Mouse (Mus musculus): ENCODE results near the gene Olfr1417. TPM values are rescaled to one million over a fixed set of nuclear protein-coding genes. Genes with fewer than 3 reads are reported as not detected.

Gene Olfr1417
- polyA plus RNA-seq, 1 experiment from 2014 or later: not detected

GRCm38 (mm10) chr19:11808452-11808851, 30.6 kb downstream of the Olfr1417 start:
- H3K27me3 ChIP-seq: no peaks in the 10 kb centered on the region
- no peak for ATAC-seq (ENCODE audit: insufficient number of reproducible peaks, low FRiP score, low TSS enrichment, low read depth)
- no peaks in the 10 kb centered on the region for H3K9me3 ChIP-seq
- WGBS: 84% methylated on average over 2 of the region's 2 CpGs
- no peak overlapping the region for H3K9ac ChIP-seq
- no peak overlapping the region for H3K4me3 ChIP-seq
- H3K36me3 ChIP-seq: no peaks in the 10 kb centered on the region
- no peak overlapping the region for H3K4me2 ChIP-seq
- H3K4me1 ChIP-seq: no peaks in the 10 kb centered on the region
- H3K27ac ChIP-seq: no peak overlapping the region

- H3K27ac ChIP-seq: no peak overlapping the region
- no peak overlapping the region for H3K4me2 ChIP-seq
- no peaks in the 10 kb centered on the region for H3K9me3 ChIP-seq
- no peak for ATAC-seq (ENCODE audit: insufficient number of reproducible peaks, low FRiP score, low TSS enrichment, low read depth)
- H3K4me1 ChIP-seq: no peaks in the 10 kb centered on the region
- H3K27me3 ChIP-seq: no peaks in the 10 kb centered on the region
- H3K9ac ChIP-seq: no peak overlapping the region
- no peaks in the 10 kb centered on the region for H3K36me3 ChIP-seq
- 68% methylated on average over 6 of the region's 6 CpGs for WGBS
- no peak overlapping the region for H3K4me3 ChIP-seq
These were observed 31.2 kb downstream of the Olfr1417 start for GRCm38 (mm10) chr19:11807822-11808221.

GRCm38 (mm10) chr19:11807251-11807650, 31.8 kb downstream of the Olfr1417 start:
- no peak overlapping the region for H3K9ac ChIP-seq
- no peaks in the 10 kb centered on the region for H3K9me3 ChIP-seq
- no peaks in the 10 kb centered on the region for H3K36me3 ChIP-seq
- H3K27ac ChIP-seq: no peak overlapping the region
- 70% methylated on average over 2 of the region's 2 CpGs for WGBS
- H3K4me1 ChIP-seq: no peaks in the 10 kb centered on the region
- ATAC-seq (ENCODE audit: insufficient number of reproducible peaks, low FRiP score, low TSS enrichment, low read depth): no peak
- H3K4me3 ChIP-seq: no peak overlapping the region
- no peaks in the 10 kb centered on the region for H3K27me3 ChIP-seq
- no peak overlapping the region for H3K4me2 ChIP-seq

- H3K4me1 ChIP-seq: no peaks in the 10 kb centered on the region
- H3K27ac ChIP-seq: no peak overlapping the region
- H3K9ac ChIP-seq: no peak overlapping the region
- ATAC-seq (ENCODE audit: insufficient number of reproducible peaks, low FRiP score, low TSS enrichment, low read depth): no peak
- H3K27me3 ChIP-seq: no peaks in the 10 kb centered on the region
- no peaks in the 10 kb centered on the region for H3K36me3 ChIP-seq
- no peaks in the 10 kb centered on the region for H3K9me3 ChIP-seq
- H3K4me2 ChIP-seq: no peak overlapping the region
- 59% methylated on average over 1 of the region's 1 CpGs for WGBS
- no peak overlapping the region for H3K4me3 ChIP-seq
These were observed 34.6 kb downstream of the Olfr1417 start for GRCm38 (mm10) chr19:11804423-11804822.

GRCm38 (mm10) chr19:11800531-11801315, 38.3 kb downstream of the Olfr1417 start:
- ATAC-seq (ENCODE audit: insufficient number of reproducible peaks, low FRiP score, low TSS enrichment, low read depth): no peak
- H3K36me3 ChIP-seq: no peaks in the 10 kb centered on the region
- H3K9me3 ChIP-seq: no peaks in the 10 kb centered on the region
- H3K4me1 ChIP-seq: no peaks in the 10 kb centered on the region
- no peaks in the 10 kb centered on the region for H3K27me3 ChIP-seq
- H3K4me3 ChIP-seq: no peak overlapping the region
- H3K9ac ChIP-seq: no peak overlapping the region
- H3K27ac ChIP-seq: no peak overlapping the region
- 76% methylated on average over 8 of the region's 8 CpGs for WGBS
- no peak overlapping the region for H3K4me2 ChIP-seq

DNA sequence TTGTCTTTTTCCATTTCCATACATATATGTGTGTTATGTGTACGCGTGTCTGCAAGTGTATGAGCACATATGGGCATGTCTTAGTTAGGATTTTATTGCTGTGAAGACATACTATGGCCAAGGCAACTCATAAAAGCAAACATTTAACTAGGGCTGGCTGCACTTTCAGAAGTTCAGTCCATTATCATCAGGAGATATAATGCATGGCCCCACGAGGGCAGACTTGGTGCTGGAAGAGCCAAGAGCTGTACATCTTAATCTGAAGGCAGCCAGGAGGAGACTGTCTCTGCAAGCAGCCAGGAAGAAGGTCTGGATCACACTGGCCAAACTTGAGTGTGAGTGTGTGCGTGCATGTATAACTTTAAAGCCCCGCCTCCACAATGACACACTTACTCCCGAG, 44.6 kb downstream of the Olfr1417 start:
- H3K4me2 ChIP-seq: no peak overlapping the region
- WGBS: 87% methylated on average over 6 of the region's 6 CpGs
- H3K36me3 ChIP-seq: no peaks in the 10 kb centered on the region
- no peak overlapping the region for H3K27ac ChIP-seq
- no peaks in the 10 kb centered on the region for H3K4me1 ChIP-seq
- H3K9ac ChIP-seq: no peak overlapping the region
- H3K9me3 ChIP-seq: no peaks in the 10 kb centered on the region
- H3K4me3 ChIP-seq: no peak overlapping the region
- ATAC-seq (ENCODE audit: insufficient number of reproducible peaks, low FRiP score, low TSS enrichment, low read depth): no peak
- H3K27me3 ChIP-seq: no peaks in the 10 kb centered on the region

DNA sequence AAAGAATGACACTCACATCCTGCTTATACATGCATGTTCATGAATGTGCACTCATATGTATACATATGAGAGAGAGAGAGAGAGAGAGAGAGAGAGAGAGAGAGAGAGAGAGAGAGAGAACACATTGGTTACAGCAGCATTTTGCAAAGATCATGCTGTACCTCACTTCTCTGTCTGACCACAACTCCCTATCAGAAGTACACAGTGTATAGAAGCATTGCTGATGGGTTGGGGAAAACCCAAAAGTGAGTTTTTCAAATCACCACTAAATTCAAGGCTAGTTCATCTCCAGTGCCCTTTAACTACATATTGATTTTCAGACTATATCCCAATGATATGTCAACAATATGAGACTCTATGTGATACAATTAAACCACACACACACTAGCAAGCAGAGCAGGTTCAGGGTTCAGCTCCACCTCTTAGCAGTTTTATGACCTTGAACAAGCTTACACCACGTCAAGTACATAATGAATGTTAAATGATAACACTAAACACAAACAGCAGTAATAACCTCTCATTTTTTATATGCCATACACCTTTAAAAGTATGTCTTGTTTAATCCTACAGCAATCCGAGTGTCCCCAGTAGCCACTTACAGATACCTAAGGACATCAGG, 45.2 kb downstream of the Olfr1417 start:
- WGBS: 69% methylated on average over 2 of the region's 2 CpGs
- ATAC-seq (ENCODE audit: insufficient number of reproducible peaks, low FRiP score, low TSS enrichment, low read depth): no peak

GRCm38 (mm10) chr19:11791825-11792224, 47.2 kb downstream of the Olfr1417 start:
- Histone ChIP-seq H3K9ac (no peak overlapping the region), H3K27ac (no peak overlapping the region), H3K4me1 (no peaks in the 10 kb centered on the region), H3K27me3 (no peaks in the 10 kb centered on the region), H3K9me3 (no peaks in the 10 kb centered on the region), H3K4me3 (no peak overlapping the region), H3K36me3 (no peaks in the 10 kb centered on the region), H3K4me2 (no peak overlapping the region)
- no peak for ATAC-seq (ENCODE audit: insufficient number of reproducible peaks, low FRiP score, low TSS enrichment, low read depth)
- WGBS: 72% methylated on average over 5 of the region's 5 CpGs

More for the DNA sequence above, 45.2 kb downstream of the Olfr1417 start:
- H3K4me3 ChIP-seq: no peak overlapping the region
- H3K27ac ChIP-seq: no peak overlapping the region
- H3K36me3 ChIP-seq: no peaks in the 10 kb centered on the region
- H3K4me2 ChIP-seq: no peak overlapping the region
- H3K27me3 ChIP-seq: no peaks in the 10 kb centered on the region
- H3K9ac ChIP-seq: no peak overlapping the region
- H3K4me1 ChIP-seq: no peaks in the 10 kb centered on the region
- no peaks in the 10 kb centered on the region for H3K9me3 ChIP-seq

DNA sequence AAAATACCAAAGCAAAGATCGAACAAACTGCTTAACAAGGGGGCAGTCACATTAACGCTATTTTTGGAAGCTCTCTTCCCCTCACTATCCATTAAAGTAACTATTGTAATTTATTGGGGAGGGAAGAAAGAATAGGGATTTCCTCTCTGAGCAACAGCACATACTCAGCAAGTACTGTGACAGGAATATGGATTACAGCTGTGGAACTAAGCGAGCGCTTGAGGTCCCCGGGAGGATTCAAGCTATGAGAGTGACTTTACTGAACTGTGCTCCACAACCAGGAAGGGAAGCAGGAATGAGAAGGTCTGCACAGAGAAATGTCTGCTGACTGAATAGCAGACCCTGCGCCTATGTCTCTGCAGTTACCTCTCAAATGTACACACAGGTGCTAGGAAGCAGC, 50.1 kb downstream of the Olfr1417 start:
- Histone ChIP-seq H3K27ac (no peak overlapping the region), H3K4me1 (no peaks in the 10 kb centered on the region), H3K9ac (no peak overlapping the region), H3K4me3 (no peak overlapping the region), H3K4me2 (no peak overlapping the region), H3K9me3 (no peaks in the 10 kb centered on the region), H3K36me3 (no peaks in the 10 kb centered on the region), H3K27me3 (no peaks in the 10 kb centered on the region)
- WGBS: 78% methylated on average over 6 of the region's 6 CpGs
- ATAC-seq (ENCODE audit: insufficient number of reproducible peaks, low FRiP score, low TSS enrichment, low read depth): no peak

DNA sequence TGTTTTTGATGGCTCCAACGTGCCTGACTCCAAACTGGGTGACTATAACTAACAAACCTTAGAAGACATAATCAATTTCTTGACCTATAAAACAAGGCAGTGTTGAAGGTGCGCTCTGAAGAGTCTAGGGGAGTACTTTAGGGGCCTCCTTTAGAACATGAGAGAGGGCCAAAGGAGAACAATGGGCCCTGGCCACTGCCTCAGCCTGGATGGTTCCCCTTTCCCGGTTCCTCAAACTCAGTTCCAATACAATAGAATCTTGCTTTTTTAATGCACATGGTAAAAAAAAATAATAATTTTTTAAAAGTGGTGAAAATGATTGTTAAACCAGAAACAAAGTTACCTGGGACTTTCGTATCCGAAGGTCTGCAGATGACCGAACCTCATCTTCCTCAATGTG, 51.2 kb downstream of the Olfr1417 start:
- Histone ChIP-seq H3K27me3 (no peaks in the 10 kb centered on the region), H3K36me3 (no peaks in the 10 kb centered on the region), H3K9ac (no peak overlapping the region), H3K4me1 (no peaks in the 10 kb centered on the region), H3K9me3 (no peaks in the 10 kb centered on the region), H3K4me2 (no peak overlapping the region), H3K4me3 (no peak overlapping the region), H3K27ac (no peak overlapping the region)
- no peak for ATAC-seq (ENCODE audit: insufficient number of reproducible peaks, low FRiP score, low TSS enrichment, low read depth)
- WGBS: 91% methylated on average over 6 of the region's 6 CpGs

DNA sequence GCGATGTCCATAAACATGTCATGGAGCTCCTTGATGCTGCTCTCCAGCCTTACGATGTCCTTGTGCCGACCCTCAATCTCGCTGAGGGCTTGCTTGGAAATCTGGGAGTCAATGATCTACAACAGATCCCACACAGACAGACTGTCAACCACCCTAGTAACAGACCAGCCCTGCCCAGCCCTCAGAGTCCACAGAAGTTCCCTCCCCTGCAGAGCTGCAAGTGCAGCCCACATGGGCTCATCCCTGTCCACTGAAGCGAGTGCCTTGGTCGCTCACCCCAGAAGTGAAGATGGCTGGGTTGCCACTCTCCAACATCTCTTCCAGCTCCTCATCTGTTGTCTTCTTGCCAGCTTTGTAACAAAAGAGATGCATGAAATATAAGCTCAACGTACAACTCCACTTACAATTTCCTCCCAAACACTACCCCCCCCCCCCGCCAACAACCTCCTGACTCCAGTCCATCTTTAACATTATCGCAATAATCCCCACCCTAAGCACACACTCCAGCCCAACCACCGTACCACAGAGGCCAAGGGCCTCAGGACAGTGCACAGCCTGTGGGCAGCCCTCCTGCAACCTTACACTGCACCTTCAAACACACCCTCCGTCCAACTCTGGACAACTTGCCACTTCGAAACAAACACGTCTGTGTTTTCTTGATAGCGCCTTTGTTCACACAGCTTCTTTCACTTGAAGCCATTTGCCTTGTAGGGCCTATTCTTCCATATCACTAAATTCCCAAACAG, 53.4 kb downstream of the Olfr1417 start:
- Histone ChIP-seq H3K9me3 (no peaks in the 10 kb centered on the region), H3K4me3 (no peak overlapping the region), H3K4me2 (no peak overlapping the region), H3K9ac (no peak overlapping the region), H3K27ac (no peak overlapping the region), H3K27me3 (no peaks in the 10 kb centered on the region), H3K36me3 (no peaks in the 10 kb centered on the region), H3K4me1 (no peaks in the 10 kb centered on the region)
- no peak for ATAC-seq (ENCODE audit: insufficient number of reproducible peaks, low FRiP score, low TSS enrichment, low read depth)
- 87% methylated on average over 14 of the region's 14 CpGs for WGBS

GRCm38 (mm10) chr19:11777191-11777865, 61.7 kb downstream of the Olfr1417 start:
- no peak overlapping the region for H3K9ac ChIP-seq
- H3K9me3 ChIP-seq: no peaks in the 10 kb centered on the region
- no peak overlapping the region for H3K27ac ChIP-seq
- H3K27me3 ChIP-seq: no peaks in the 10 kb centered on the region
- no peak overlapping the region for H3K4me2 ChIP-seq
- no peak overlapping the region for H3K4me3 ChIP-seq
- WGBS: 64% methylated on average over 7 of the region's 7 CpGs
- peaks cover 37% of the 10 kb centered on the region for H3K36me3 ChIP-seq
- H3K4me1 ChIP-seq: no peaks in the 10 kb centered on the region
- no peak for ATAC-seq (ENCODE audit: insufficient number of reproducible peaks, low FRiP score, low TSS enrichment, low read depth)

Measured in limb, embryonic 15.5 days (tissue).